Mouse (Mus musculus) intestine, postnatal 0 days (tissue): ENCODE measurements at regions not wholly inside any gene's neighbourhood (a gene's known extent, or its start where the extent isn't known, plus 50 kb on each side); places are given as distances from the start of the nearest gene placed in this dataset.

Experiments
- ATAC-seq: fragments of 200-750 bp; cut with Nextera tagmentation; 2 replicates; pipeline ENCODE4 v1.8.0; 2017; ENCODE audit warnings: mild to moderate bottlenecking, moderate TSS enrichment, moderate library complexity
- H3K27ac ChIP-seq: fragments of 300-500 bp; sonication (generic); 2 replicates; pipeline ENCODE4 v1.5.1; 2014; ENCODE audit warnings: mild to moderate bottlenecking, low read depth, low read length, moderate library complexity
- H3K27me3 ChIP-seq: fragments of 300-500 bp; sonication (generic); replicated peaks from 2 replicates; pipeline ENCODE4 v1.6.1; 2014; ENCODE audit warnings: low read length, mixed read lengths; ENCODE audit not compliant: control insufficient read depth, insufficient read depth
- H3K36me3 ChIP-seq: fragments of 300-500 bp; sonication (generic); 2 replicates; pipeline ENCODE4 v1.6.1; 2014; ENCODE audit warnings: mild to moderate bottlenecking, moderate library complexity; ENCODE audit not compliant: control insufficient read depth, insufficient read depth
- H3K4me1 ChIP-seq: fragments of 300-500 bp; sonication (generic); replicated peaks from 2 replicates; pipeline ENCODE4 v1.6.1; 2014; ENCODE audit warnings: antibody characterized with exemption, low read length, mixed read lengths; ENCODE audit not compliant: control insufficient read depth, insufficient read depth
- H3K4me2 ChIP-seq: fragments of 300-500 bp; sonication (generic); replicated peaks from 2 replicates; pipeline ENCODE4 v1.6.1; 2014; ENCODE audit warnings: low read depth, mild to moderate bottlenecking, moderate library complexity
- H3K4me3 ChIP-seq: fragments of 300-500 bp; sonication (generic); 2 replicates; pipeline ENCODE4 v1.5.1; 2014; ENCODE audit warnings: low read depth, low read length
- H3K9ac ChIP-seq: fragments of 300-500 bp; sonication (generic); 2 replicates; pipeline ENCODE4 v1.6.1; 2014; ENCODE audit warnings: mild to moderate bottlenecking, low read depth, low read length
- H3K9me3 ChIP-seq: fragments of 300-500 bp; sonication (generic); 2 replicates; pipeline ENCODE4 v1.6.1; 2016; ENCODE audit warnings: mixed run types; ENCODE audit not compliant: control insufficient read depth
- CTCF ChIP-seq: sonication (generic); IDR thresholded peaks from 2 replicates; pipeline ENCODE4 v1.5.1; 2016; ENCODE audit warnings: low read depth, mild to moderate bottlenecking, control low read depth, antibody characterized with exemption, moderate library complexity
- WGBS: fragments of 180-500 bp; shearing (Covaris S2); extraction: QIAGEN DNeasy Blood & Tissue Kit; methylation state at CpG from one replicate; pipeline ENCODE4 v1.1.7; 2014; 5-methylcytosine and 5-hydroxymethylcytosine counted together

GRCm38 (mm10) chr10:126133957-126134356 lies 168.0 kb downstream of the Lrig3 start:
- Histone ChIP-seq H3K27ac (no peak overlapping the region), H3K36me3 (no peaks in the 10 kb centered on the region), H3K9me3 (no peaks in the 10 kb centered on the region), H3K4me2 (no peak overlapping the region), H3K27me3 (no peaks in the 10 kb centered on the region), H3K4me1 (no peaks in the 10 kb centered on the region), H3K4me3 (no peak overlapping the region), H3K9ac (no peak overlapping the region)
- ATAC-seq, result no peak
- no peak for TF ChIP-seq CTCF

DNA sequence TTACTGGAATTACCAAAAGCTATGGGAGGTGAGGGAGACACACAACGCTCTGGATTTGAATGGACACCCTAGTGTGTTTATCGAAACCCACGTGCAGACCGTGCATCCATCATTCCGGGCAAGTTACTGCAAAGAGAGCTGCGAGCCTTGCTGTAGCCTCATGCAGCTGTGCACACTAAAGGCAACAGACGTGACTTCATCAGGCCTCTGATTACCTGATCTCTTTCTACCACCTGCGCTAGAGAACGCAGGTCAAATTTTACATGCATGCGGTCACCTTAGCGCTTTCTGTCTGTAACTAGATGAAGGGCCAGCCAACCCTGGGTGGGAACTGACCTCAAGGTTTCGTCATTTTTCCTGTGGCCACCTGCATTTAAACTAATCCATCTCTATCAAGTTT lies 172.6 kb downstream of the Lrig3 start:
- Histone ChIP-seq H3K4me3 (no peak overlapping the region), H3K9ac (no peak overlapping the region), H3K36me3 (no peaks in the 10 kb centered on the region), H3K4me1 (no peaks in the 10 kb centered on the region), H3K9me3 (no peaks in the 10 kb centered on the region), H3K4me2 (no peak overlapping the region), H3K27ac (no peak overlapping the region), H3K27me3 (no peaks in the 10 kb centered on the region)
- 90% methylated on average over 12 of the region's 12 CpGs for WGBS
- ATAC-seq, result no peak
- TF ChIP-seq CTCF, result no peak

- Histone ChIP-seq H3K9ac (no peak overlapping the region), H3K27ac (no peak overlapping the region), H3K36me3 (no peaks in the 10 kb centered on the region), H3K27me3 (no peaks in the 10 kb centered on the region), H3K4me1 (no peaks in the 10 kb centered on the region), H3K4me3 (no peak overlapping the region), H3K9me3 (no peaks in the 10 kb centered on the region), H3K4me2 (no peak overlapping the region)
- WGBS, result 66% methylated on average over 7 of the region's 7 CpGs
- no peak for ATAC-seq
- no peak for TF ChIP-seq CTCF
Observed at GRCm38 (mm10) chr10:126141586-126141985, 175.6 kb downstream of the Lrig3 start.

GRCm38 (mm10) chr10:126143833-126144232 lies 177.9 kb downstream of the Lrig3 start:
- 75% methylated on average over 10 of the region's 10 CpGs for WGBS
- Histone ChIP-seq H3K4me2 (no peak overlapping the region), H3K27me3 (no peaks in the 10 kb centered on the region), H3K36me3 (no peaks in the 10 kb centered on the region), H3K9ac (no peak overlapping the region), H3K9me3 (no peaks in the 10 kb centered on the region), H3K27ac (no peak overlapping the region), H3K4me1 (no peaks in the 10 kb centered on the region), H3K4me3 (no peak overlapping the region)
- TF ChIP-seq CTCF, result no peak
- ATAC-seq, result no peak

- Histone ChIP-seq H3K36me3 (no peaks in the 10 kb centered on the region), H3K9me3 (no peaks in the 10 kb centered on the region), H3K27me3 (no peaks in the 10 kb centered on the region), H3K4me3 (no peak overlapping the region), H3K4me2 (peak overlapping the region; percentile 45), H3K4me1 (no peaks in the 10 kb centered on the region), H3K9ac (no peak overlapping the region), H3K27ac (no peak overlapping the region)
- no peak for TF ChIP-seq CTCF
- 56% methylated on average over 12 of the region's 12 CpGs for WGBS
- no peak for ATAC-seq
Observed at GRCm38 (mm10) chr10:126144609-126145202, 178.7 kb downstream of the Lrig3 start.

DNA sequence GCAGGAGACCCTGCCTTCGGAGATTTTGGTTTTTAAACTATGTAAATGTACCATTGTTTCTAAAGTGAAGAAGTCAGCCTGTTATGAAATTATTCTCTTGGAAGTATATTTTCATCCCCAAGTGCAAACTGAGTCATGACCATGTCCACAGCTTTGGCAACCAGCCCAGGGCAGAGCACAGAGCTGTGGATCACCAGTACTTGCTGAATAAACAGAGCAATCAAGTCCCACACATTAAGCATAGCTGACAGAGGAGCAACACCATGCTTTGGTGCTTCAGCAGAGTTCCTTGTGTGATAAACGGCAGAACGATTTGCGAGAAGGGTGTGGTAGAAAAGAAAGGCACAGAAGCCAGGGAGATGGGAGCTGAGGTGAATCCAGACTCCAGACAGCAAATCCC lies 191.3 kb downstream of the Lrig3 start:
- Histone ChIP-seq H3K27ac (no peak overlapping the region), H3K27me3 (no peaks in the 10 kb centered on the region), H3K4me1 (no peaks in the 10 kb centered on the region), H3K9ac (no peak overlapping the region), H3K36me3 (no peaks in the 10 kb centered on the region), H3K4me2 (no peak overlapping the region), H3K9me3 (no peaks in the 10 kb centered on the region), H3K4me3 (no peak overlapping the region)
- 31% methylated on average over 4 of the region's 4 CpGs for WGBS
- no peak for TF ChIP-seq CTCF
- ATAC-seq, result no peak

GRCm38 (mm10) chr10:126165215-126165614 lies 199.2 kb downstream of the Lrig3 start:
- 36% methylated on average over 5 of the region's 5 CpGs for WGBS
- Histone ChIP-seq H3K9ac (no peak overlapping the region), H3K36me3 (no peaks in the 10 kb centered on the region), H3K27me3 (no peaks in the 10 kb centered on the region), H3K4me3 (no peak overlapping the region), H3K27ac (no peak overlapping the region), H3K9me3 (no peaks in the 10 kb centered on the region), H3K4me1 (no peaks in the 10 kb centered on the region), H3K4me2 (no peak overlapping the region)
- TF ChIP-seq CTCF, result no peak
- ATAC-seq, result no peak
